Mouse (Mus musculus) heart, postnatal 14 days (tissue): ENCODE measurements at regions not wholly inside any gene's neighbourhood (a gene's known extent, or its start where the extent isn't known, plus 50 kb on each side); places are given as distances from the start of the nearest gene placed in this dataset.
"Not testable (repeated sequence)": the region's sequence is repeated elsewhere in the genome, so short reads cannot be mapped to it uniquely, and the experiment has no call there.

Source experiments
- DNase-seq, 2 experiments: peaks; one replicate each; pipeline ENCODE4 v3.0.0; 2021 to 2022
- intact Hi-C: fragments of 180-260 bp; cut with DNase I; formaldehyde crosslinking; loops from one replicate; pipeline ENCODE4 v1.15.1; 2025

DNA sequence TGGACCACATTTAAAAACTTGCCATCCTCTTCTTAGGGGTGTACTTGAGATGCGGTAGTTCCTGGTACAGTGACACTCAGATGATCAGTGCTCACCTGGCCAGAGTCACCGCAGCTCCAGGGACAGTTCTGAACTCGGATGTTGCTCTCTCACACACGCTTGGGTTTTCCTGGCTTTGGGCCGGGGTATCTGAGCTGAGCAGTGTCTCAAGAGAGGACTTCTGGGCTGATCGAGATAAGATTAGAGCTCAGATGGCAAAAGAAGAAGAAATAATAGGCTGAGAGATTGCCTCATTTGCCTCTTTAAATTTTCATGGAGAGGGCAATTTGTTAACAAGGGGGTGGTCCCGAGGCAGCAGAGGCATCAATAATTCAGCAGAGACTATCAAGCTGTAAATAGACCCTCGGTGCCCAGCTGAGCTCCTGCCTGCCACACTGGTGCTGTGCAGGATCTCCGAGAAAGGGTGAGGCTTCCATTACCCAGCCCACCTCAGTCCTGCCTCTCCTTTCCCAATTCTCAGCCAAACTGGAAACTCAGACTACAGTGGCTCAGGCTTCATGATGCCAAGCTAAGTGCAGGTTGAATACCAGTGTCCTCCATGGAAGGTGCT, 133.7 kb downstream of the Tsen15 start:
- intact Hi-C loops: no loop called here
- DNase-seq: no peak

DNA sequence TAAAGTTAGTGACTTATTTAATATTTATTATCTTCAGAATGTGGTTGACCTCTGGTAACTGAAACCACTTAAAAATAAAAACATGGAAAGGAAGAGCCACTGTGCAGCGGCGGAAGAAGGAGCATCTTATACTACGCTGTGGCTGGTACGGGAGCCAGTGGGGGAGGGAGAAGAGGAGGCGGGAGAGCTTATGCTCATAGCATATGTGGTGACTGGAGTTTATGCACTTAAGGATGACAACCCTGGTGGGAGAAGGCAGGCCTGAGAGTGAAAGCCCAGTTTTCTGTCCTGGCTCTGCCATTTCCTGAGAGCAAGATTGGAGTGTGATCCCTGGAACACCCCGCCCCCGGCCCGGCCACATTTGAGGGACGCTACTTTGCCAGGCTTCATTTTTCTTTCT, 145.5 kb downstream of the Tsen15 start:
- intact Hi-C loops: no loop called here
- DNase-seq: no peak

DNA sequence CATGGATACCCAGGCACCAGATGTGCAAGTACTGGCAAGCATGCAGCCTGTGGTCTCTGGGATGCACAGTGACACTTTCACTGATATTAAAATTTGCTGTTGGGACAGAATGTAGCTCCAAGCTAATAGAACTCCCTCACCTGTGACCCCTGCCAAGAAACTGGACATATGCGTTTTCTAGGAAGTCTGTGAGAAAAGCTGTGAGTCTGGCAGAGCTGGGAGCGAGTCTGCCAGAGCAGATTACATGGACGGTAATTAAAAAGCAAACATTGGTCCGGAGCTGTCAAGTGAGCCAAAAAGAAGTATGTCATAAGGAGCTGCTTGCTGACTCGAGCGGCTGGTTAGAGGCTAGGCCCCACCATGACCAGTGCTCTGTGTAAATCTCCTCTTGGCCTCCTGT, 147.1 kb downstream of the Tsen15 start:
- no peak for DNase-seq
- intact Hi-C loops: no loop called here

DNA sequence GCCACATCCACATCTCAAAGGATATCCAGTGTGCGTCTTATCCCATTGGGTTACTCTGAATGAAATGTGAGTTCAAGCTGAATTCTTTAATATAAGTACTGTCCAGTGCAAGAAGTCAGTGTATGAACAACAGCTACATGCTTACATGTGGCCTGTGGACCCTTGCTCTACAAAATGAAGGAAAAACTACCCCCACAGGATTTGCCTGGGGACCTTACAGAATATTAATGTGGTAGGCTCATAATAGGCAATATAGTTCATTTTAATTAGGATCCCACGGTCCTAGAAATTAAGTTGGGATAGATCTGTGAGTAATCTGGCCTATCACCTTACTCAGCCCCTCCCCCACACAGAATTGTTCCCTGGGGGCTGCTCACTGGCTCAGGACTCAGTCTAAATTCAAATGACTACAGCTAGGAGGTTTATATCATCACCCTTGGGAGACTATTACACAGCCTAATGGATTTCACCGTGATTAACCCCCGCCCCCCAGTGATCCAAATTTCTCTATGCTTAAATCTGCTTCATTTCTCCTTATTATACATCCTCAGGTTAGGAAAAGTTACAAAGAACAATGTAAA, 145.4 kb upstream of the 1700025G04Rik start:
- DNase-seq: no peak
- intact Hi-C loops: no loop called here

DNA sequence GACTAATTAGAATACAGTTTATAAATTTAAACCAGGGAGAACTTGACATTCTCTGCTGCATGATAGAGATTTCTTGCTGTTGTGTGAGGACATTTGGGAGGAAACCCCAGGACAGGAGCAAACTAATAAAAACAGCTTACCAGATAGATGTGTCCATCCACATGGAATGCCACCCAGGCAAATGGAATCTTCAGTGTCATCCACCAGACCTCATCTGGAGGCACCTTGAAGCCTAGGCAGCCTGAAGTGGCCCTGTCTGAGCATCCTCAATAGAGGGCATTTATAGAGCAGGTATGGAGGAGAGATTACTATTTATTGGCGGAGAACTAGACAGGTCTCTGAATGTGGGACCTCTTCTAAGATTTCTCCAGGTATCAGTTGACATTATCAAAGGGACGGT, 144.8 kb upstream of the 1700025G04Rik start:
- intact Hi-C loops: loop anchor here (5.0 kb wide), 1 partner anchor 133 kb away; no protein-coding TSS in a partner anchor
- DNase-seq: no peak

DNA sequence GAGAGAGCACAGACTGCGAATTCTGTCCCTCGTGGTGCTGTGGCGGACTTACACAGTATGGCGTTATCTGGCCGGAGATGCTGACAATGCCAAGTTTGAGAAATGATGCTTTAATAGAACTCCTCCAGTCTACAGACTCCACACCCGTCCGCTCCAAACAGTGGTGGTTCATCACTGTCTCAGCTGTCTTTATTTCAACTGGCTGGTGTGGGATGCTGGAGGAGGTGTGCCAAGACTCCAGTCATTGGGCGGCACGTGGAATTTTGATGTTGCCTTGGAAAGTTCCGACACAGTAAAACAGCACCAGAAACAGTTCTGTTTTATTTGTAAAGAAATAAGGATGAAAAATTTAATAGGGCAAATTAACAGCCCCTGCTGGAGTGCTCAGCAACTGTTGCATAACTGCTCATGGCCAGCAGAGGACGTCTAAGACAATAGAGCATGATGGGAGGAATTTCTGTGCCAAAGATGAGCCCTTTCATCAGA, 141.8 kb upstream of the 1700025G04Rik start:
- intact Hi-C loops: loop anchor here (5.0 kb wide), 1 partner anchor 136 kb away; no protein-coding TSS in a partner anchor

DNA sequence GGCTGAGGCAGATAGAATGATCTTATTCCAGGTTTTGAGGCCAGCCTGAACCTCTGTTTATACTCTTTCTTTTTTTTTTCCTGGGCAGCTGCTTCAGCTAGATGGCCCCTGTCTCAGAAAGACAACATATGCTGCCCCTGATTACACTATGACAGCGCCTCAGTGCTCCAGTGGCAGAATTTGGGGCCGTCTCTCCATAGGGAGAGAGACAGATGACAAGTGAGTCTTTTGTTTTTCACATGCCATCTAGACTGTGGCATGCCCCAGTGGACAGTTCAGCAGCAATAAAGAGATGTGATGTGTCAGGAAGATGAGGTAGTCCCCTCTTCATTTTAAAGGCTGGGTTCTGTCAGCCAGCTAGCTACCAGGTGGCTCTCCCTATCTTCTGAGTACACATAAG, 139.8 kb upstream of the 1700025G04Rik start:
- no peak for DNase-seq
- intact Hi-C loops: loop anchor here (5.0 kb wide), 1 partner anchor 138 kb away; no protein-coding TSS in a partner anchor

More for the DNA sequence above, 141.8 kb upstream of the 1700025G04Rik start:
- peak in 1 of 2 experiments; percentile 13 for DNase-seq

DNA sequence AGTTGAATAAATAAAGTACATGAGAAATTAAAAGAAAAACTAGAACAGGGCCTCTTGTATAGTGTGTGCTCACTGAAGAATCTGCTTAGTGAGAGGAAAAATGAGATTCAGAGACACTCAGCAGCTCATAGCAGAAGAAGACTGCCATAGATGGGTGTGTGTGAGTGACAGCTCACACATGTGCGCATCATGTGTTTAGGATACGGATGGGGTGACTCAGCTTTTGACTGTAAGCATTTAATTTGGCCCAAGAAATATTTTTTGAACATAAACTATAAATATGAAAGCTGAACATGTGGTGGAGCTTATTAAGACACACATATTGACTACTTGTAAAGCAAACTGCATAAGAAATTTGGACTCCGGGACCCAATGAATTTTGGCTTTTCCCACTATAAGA, 136.1 kb upstream of the 1700025G04Rik start:
- intact Hi-C loops: no loop called here
- no peak for DNase-seq

DNA sequence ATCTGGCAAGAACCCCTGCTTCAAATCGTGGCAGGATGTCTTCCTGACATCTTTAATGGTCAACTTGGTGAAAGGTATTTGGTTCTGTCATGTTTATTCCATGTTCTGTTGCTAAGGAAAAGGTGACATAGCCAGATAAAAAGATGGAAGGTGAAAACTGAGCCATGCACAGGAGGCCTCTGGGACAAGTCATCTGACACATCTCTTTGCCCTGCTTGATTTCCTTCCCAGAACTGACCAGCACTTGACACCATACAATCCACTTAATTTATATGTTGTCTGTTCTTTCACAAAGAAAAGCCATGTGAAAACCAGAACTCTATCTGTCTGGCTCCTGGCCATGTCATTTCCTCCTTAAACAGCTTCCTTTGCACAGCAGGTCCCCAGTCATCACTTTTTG, 133.7 kb upstream of the 1700025G04Rik start:
- DNase-seq: peak in 1 of 2 experiments; percentile 36

DNA sequence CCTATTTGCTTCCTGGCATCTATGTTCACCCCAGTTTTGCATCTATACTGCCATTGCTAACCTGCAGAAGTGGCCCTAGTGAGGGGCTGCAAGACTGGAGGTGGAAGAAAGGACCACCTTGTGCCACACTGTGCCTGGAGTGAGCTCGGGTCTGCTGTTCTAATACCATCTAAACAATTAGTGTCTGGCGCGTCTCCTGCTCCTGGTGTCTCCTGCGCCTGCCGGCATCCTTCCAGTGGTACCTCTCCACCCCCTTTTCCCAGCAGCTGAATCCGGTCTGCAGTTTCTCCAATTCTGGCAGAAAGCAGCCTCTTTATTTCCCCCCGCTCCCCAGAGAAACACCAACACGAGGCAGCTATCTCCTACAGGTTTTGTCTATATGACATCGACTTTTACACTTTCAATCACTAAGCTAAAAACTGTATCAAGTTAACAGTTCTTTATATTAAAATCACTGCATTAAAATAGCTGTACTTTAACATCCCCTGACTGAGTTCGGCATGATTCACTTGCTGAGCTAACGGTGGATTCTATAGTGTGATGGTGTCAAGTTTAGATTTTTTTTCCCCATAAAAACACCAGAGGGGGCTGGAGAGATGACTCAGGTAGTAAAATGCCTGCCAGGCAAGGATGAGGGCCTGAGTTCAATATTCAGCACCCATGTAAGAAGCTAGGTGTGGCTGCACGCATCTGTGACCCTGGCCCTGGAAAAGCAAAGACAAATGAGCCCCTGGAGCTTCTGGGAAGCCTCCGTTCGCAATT, 131.1 kb upstream of the 1700025G04Rik start:
- intact Hi-C loops: loop anchor here (5.0 kb wide), 2 partner anchors 79 to 134 kb away; no protein-coding TSS in a partner anchor
- no peak for DNase-seq

More for the DNA sequence above, 133.7 kb upstream of the 1700025G04Rik start:
- intact Hi-C loops: loop anchor here (5.0 kb wide), 2 partner anchors 81 to 136 kb away; no protein-coding TSS in a partner anchor

DNA sequence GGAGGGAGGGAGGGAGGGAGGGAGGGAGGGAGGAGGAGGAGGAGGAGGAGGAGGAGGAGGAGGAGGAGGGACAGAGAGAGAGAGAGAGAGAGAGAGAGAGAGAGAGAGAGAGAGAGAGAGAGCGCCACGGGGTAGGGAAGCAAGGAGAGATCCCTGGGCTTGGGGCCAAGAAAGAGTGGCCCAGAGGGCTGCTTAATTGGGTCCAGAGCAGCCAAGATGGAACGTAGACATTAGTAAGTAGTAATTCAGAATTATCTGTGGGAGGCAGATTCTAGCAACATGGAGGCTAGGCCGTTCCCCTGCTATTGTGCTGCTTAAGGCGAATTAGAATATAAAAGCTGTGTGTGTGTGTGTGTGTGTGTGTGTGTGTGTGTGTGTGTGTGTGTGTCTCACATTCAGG, 129.8 kb upstream of the 1700025G04Rik start:
- not testable (repeated sequence) for DNase-seq
- intact Hi-C loops: loop anchor here (5.0 kb wide), 2 partner anchors 77 to 132 kb away; no protein-coding TSS in a partner anchor

DNA sequence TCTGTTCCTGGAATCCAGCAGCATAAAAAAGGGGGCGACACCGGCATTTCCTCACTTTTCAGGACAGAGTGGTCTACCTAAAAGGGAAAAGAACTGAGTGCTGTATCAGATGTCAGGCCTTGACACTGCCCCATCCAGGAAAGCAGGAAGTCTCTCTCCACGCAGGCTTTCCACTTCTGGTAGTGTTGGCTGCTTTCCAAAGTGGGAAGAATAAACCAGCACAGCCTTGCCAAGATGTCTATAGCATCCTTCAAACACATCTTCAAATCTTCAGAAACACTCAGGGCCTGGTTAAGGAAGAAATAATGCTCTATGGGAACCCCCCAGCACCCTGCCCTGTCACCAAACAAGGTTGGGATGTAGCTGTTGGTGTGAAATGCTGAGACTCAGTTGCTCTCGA, 127.5 kb upstream of the 1700025G04Rik start:
- intact Hi-C loops: no loop called here
- no peak for DNase-seq

DNA sequence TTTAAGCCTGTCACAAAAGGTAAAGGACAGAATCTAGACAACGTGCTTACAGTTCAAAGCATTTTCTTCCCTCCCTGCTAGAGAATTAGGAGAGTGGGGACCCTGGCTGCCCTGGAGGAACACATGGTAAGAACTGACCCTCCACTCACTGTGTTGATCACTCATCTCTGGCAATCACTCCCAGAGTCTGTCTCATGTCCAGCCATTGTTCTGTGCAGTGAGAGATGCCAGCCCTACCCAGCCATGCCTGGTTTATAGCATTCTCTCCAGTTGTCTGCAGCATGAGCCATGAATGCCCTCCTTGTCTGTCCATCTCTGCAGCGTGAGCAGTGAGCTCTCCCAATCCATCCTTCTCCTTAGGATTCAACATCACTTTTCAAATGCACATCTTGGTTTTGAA, 124.5 kb upstream of the 1700025G04Rik start:
- no peak for DNase-seq
- intact Hi-C loops: no loop called here

DNA sequence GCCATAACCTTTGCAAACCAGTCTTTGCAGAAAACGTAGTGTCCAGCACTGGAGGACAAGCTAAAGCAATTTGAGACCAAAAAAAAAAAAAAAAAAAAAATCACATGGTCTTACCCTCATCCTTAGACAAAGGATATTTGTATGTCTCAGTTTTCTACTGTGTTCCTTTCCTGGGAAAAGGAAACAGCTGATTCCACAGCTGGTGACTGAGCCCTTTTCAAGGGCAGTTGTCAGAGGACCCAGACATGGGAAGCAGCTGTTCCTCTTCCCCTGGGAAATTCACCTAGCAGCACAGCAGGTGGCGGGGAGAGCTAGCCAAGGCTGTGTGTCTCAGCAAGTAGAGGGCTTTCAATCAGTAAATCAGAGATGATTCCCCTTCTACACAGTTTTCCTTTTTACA, 113.3 kb upstream of the 1700025G04Rik start:
- peak; percentile 16 to 45 for DNase-seq
- intact Hi-C loops: no loop called here

DNA sequence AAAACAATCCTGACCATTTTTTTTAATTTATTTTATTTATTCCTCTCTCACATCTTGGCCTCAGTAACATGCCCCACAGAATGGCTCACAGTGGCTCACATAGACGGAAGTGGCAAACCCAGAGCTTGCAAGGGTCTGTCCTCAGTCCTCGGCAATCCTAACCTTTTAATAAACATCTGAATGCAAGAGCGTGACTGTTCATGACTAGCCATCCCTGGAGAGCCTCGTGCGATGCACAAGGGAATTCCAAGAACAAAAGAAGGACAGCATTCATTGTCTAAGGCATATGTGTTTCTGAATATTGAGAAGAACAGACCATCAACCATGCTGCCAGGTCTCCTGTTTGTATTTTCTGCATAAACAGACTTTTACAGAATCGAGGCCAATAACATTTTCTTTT, 98.8 kb upstream of the 1700025G04Rik start:
- intact Hi-C loops: no loop called here
- DNase-seq: no peak

DNA sequence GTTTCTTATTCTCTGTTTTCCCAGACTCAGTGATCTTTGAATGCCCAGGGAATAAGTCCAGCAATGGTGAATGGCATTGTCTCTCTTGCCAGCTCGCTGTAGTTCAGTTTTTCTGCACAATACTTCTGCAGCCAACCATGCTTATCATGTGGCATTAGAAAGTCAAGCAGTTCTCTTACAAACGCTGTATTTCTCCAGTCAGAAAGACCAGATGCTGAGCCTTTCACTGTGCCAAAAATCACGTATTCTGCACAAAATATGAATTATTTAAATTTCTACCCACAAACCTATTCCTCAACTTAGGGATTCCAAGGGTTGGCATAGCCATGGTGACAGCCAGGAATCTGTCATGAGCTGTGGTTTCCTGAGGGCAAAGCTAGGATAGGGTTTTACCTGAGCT, 95.0 kb upstream of the 1700025G04Rik start:
- no peak for DNase-seq
- intact Hi-C loops: no loop called here

DNA sequence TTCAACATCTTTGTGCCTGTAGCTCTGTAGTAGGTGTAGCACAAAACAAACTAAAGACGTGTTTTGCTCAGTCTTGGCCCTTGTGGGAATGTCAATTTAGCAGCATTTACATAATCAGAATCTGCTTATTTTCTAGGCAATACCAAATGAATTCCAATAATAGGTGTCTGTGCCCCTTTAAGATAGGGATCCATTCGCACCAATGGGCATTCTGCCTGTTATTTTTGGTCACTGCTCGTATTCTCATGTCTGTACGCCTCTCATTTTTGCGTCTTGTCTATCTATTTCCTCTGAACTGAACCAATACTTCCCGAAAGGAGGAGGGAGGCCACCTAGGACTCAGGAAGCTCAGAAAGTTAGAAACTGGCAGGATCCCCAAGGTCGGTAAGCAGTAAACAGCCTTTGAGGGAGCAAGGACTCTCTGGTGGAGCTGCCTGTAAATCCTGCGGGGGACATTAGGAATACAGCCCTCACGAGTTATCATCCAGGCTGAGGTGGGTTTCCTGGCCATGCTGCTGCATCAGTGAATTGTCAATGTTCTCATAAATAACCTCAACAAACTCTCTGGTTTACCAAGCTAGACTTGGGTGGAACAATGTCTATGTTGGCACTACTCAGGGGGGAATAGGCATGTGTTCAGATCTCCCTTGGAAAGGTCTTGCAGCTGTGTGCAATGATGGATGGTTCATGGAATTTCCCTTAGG, 86.5 kb upstream of the 1700025G04Rik start:
- intact Hi-C loops: no loop called here
- no peak for DNase-seq

DNA sequence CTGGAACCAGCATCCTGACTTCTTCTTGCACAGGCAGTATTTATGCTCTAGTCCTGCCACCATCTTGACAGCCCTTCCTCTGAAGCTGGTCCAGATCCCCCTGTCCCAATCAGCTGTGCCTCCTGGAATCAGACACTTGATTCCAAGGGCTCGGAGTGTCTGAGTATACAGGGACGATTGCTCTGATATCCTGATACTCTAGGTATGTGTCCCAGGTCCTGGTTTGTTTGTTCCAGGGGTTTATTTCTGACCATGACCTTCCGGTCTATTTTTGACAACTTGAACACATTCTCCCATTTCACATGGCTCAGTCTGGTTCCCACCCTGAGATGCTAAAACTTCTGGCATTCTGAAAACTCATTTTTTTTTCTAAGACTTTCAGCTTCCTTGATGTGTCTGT, 85.8 kb upstream of the 1700025G04Rik start:
- no peak for DNase-seq
- intact Hi-C loops: no loop called here

DNA sequence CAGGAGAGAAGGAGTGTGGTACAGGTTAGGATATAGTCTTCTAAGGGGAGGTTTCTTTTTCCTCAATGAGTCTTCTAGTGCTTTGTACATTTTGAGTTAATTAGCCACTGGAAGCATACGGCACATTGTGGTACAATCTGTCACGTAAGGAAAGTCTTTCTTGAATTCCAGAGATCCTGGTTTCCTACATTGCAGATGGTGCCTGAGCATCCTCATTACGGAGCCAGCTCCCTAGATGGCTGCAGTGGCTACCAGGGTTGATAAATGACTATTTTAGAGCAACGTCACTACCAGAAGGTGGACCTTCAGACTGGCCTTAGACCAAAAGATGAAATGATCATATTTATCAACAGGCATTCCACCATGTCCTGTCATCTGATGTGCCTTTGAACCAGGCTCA, 84.5 kb upstream of the 1700025G04Rik start:
- no peak for DNase-seq
- intact Hi-C loops: no loop called here

DNA sequence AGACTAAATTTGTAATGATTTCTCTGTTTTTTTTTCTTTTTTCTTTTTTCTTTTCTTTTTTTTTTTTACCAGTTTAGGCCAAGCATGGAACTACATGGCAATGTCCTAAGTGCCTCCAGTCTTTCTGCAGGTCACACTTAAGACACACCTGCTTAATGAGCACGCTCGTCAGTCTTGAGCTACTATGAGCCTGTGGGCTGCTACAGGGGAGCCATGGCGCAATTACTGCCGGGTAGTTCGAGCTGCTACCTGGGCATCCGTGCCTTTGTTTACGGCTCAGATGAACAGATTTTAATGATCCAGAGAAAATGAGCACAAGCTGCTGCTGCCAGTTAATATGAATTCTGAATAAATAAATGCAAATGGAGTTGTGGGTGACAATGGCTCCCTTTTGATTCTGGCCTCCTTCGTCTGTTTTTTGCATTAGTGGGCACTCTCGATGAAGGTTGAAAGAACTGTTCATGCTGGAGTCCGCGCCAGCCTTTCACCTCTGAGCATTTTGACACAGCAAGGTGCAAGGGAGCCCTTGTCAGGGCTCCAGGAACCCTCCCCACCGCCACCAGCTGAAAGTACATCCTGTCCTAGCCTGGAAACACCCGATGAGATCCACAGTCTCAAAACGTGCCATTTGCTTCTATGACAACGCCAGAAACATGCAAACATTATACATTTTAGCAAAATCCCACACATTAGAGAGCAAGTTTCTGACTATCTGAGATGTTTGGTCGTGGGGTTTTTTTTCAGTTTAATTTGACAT, 81.3 kb upstream of the 1700025G04Rik start:
- peak in 1 of 2 experiments; percentile 15 for DNase-seq
- intact Hi-C loops: no loop called here
